Mouse (Mus musculus): ENCODE results near the gene Rimbp3. TPM values are rescaled to one million over a fixed set of nuclear protein-coding genes. Genes with fewer than 3 reads are reported as not detected.
"Not testable (repeated sequence)": the region's sequence is repeated elsewhere in the genome, so short reads cannot be mapped to it uniquely, and the experiment has no call there.

Rimbp3 gene
- not detected in 2 replicates for polyA plus RNA-seq (2012; ENCODE audit: insufficient read depth, insufficient read length, low replicate concordance, missing spikeins)

- no peak within 1 kb of the TSS for H3K27ac ChIP-seq (ENCODE audit: insufficient read depth, low read depth, low read length)
- H3K4me3 ChIP-seq (ENCODE audit: insufficient read depth, low read depth, low read length) = peak within 1 kb of the TSS; percentile 51
- TF ChIP-seq POLR2A (IDR thresholded peaks at IDR 0.05; ENCODE audit: insufficient read depth, low read depth, low read length) (no peak), CTCF (IDR thresholded peaks at IDR 0.05; ENCODE audit: insufficient read depth, low read depth, low read length) (peak; percentile 91)
- 1% methylated on average over 85 of the region's 85 CpGs for WGBS
- H3K4me1 ChIP-seq (ENCODE audit: control insufficient read depth, insufficient read depth, low read length) = peaks cover 23% of the 10 kb centered on the region
Observed at GRCm38 (mm10) chr16:17208389-17209361, at the start of gene Rimbp3. Gene Rimbp3 (plus strand): TSS chr16:17208603.

- H3K4me1 ChIP-seq (ENCODE audit: control insufficient read depth, insufficient read depth, low read length); H3K4me3 ChIP-seq (ENCODE audit: insufficient read depth, low read depth, low read length); H3K27ac ChIP-seq (ENCODE audit: insufficient read depth, low read depth, low read length): not testable (repeated sequence)
- WGBS = 98% methylated on average over 1 of the region's 1 CpGs
Observed at GRCm38 (mm10) chr16:17165478-17165877, 42.9 kb upstream of the Rimbp3 start.

DNA sequence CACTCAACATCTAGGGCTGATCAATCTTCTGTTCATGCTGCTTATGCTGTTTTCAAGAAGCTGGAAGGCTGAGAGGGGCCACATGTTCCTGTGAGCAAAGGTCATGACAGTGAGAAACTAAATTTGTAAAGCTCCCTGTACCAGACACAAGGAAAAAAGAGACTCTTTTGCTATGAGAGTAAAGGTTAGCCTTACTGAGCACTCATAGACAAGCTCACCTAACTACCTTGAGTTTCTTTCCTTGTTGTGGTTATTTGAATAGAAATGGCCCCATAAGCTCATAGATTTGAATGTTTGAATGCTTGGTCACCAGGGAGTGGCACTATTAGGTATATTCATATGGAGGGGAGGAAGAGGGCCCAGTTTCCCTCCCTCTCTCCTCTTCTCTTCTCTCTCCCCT is 41.2 kb upstream of the Rimbp3 start:
- no peak overlapping the region for H3K4me3 ChIP-seq (ENCODE audit: insufficient read depth, low read depth, low read length)
- no peak for TF ChIP-seq CTCF (IDR thresholded peaks at IDR 0.05; ENCODE audit: insufficient read depth, low read depth, low read length)
- TF ChIP-seq POLR2A (IDR thresholded peaks at IDR 0.05; ENCODE audit: insufficient read depth, low read depth, low read length) = no peak
- no peak overlapping the region for H3K27ac ChIP-seq (ENCODE audit: insufficient read depth, low read depth, low read length)
- H3K4me1 ChIP-seq (ENCODE audit: control insufficient read depth, insufficient read depth, low read length) = no peaks in the 10 kb centered on the region

GRCm38 (mm10) chr16:17168049-17168448 is 40.4 kb upstream of the Rimbp3 start:
- H3K27ac ChIP-seq (ENCODE audit: insufficient read depth, low read depth, low read length) = no peak overlapping the region
- no peak for TF ChIP-seq POLR2A (IDR thresholded peaks at IDR 0.05; ENCODE audit: insufficient read depth, low read depth, low read length)
- TF ChIP-seq CTCF (IDR thresholded peaks at IDR 0.05; ENCODE audit: insufficient read depth, low read depth, low read length) = no peak
- H3K4me3 ChIP-seq (ENCODE audit: insufficient read depth, low read depth, low read length) = no peak overlapping the region
- WGBS = 92% methylated on average over 5 of the region's 5 CpGs
- no peaks in the 10 kb centered on the region for H3K4me1 ChIP-seq (ENCODE audit: control insufficient read depth, insufficient read depth, low read length)

- 88% methylated on average over 2 of the region's 2 CpGs for WGBS
Observed at GRCm38 (mm10) chr16:17175765-17176164, 32.6 kb upstream of the Rimbp3 start.

GRCm38 (mm10) chr16:17177623-17178170 is 30.7 kb upstream of the Rimbp3 start:
- H3K4me3 ChIP-seq (ENCODE audit: insufficient read depth, low read depth, low read length) = no peak overlapping the region
- TF ChIP-seq CTCF (IDR thresholded peaks at IDR 0.05; ENCODE audit: insufficient read depth, low read depth, low read length) (no peak), POLR2A (IDR thresholded peaks at IDR 0.05; ENCODE audit: insufficient read depth, low read depth, low read length) (no peak)
- WGBS = 94% methylated on average over 1 of the region's 1 CpGs
- H3K27ac ChIP-seq (ENCODE audit: insufficient read depth, low read depth, low read length) = no peak overlapping the region
- no peaks in the 10 kb centered on the region for H3K4me1 ChIP-seq (ENCODE audit: control insufficient read depth, insufficient read depth, low read length)

More at GRCm38 (mm10) chr16:17175765-17176164, 32.6 kb upstream of the Rimbp3 start:
- Histone ChIP-seq H3K4me3 (ENCODE audit: insufficient read depth, low read depth, low read length) (no peak overlapping the region), H3K4me1 (ENCODE audit: control insufficient read depth, insufficient read depth, low read length) (no peaks in the 10 kb centered on the region), H3K27ac (ENCODE audit: insufficient read depth, low read depth, low read length) (no peak overlapping the region)
- no peak for TF ChIP-seq CTCF (IDR thresholded peaks at IDR 0.05; ENCODE audit: insufficient read depth, low read depth, low read length)
- no peak for TF ChIP-seq POLR2A (IDR thresholded peaks at IDR 0.05; ENCODE audit: insufficient read depth, low read depth, low read length)

DNA sequence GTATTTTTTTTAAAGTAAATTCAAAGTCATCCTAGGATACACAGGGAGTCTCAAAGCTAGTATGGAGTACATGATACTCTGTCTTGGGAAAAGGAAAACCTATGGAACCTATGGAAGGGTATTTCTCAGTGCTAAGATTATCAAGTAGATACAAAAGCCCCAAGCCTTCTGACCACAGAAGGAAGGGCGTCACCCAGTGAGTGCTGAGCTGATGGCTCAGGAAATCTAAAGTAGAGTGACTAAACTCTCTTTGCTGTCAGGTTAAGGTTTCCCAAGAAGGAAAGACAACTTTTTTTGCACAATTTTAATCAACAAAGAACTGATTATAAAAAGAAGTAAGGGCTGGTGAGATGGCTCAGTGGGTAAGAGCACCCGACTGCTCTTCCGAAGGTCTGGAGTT is 28.7 kb upstream of the Rimbp3 start:
- 96% methylated on average over 3 of the region's 3 CpGs for WGBS
- Histone ChIP-seq H3K4me1 (ENCODE audit: control insufficient read depth, insufficient read depth, low read length) (peaks cover 4% of the 10 kb centered on the region; the same call in 1 of the 2 replicates), H3K27ac (ENCODE audit: insufficient read depth, low read depth, low read length) (no peak overlapping the region), H3K4me3 (ENCODE audit: insufficient read depth, low read depth, low read length) (no peak overlapping the region)
- no peak for TF ChIP-seq CTCF (IDR thresholded peaks at IDR 0.05; ENCODE audit: insufficient read depth, low read depth, low read length)
- TF ChIP-seq POLR2A (IDR thresholded peaks at IDR 0.05; ENCODE audit: insufficient read depth, low read depth, low read length) = no peak

DNA sequence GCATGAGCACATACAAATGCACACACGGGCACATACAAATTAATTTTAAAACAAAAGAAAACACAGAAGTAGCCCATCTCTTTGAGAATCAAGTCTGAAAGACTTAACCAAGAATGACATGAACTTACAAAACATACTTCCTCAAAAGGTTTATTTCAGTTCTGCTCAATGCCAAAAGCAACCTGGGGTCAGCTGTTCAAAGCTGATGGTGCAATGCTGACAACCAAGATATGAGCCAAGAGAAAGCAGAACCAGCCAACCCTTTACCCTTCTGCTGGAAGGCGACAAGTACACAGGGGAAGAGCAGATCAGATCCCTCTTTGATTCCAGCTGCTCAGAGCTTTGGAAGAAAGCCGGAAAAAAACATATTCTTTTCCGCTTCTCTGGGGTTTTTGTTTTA is 27.0 kb upstream of the Rimbp3 start:
- TF ChIP-seq CTCF (IDR thresholded peaks at IDR 0.05; ENCODE audit: insufficient read depth, low read depth, low read length) (no peak), POLR2A (IDR thresholded peaks at IDR 0.05; ENCODE audit: insufficient read depth, low read depth, low read length) (no peak)
- H3K4me1 ChIP-seq (ENCODE audit: control insufficient read depth, insufficient read depth, low read length) = peaks cover 4% of the 10 kb centered on the region; the same call in 1 of the 2 replicates
- H3K27ac ChIP-seq (ENCODE audit: insufficient read depth, low read depth, low read length) = no peak overlapping the region
- WGBS = 66% methylated on average over 4 of the region's 4 CpGs
- no peak overlapping the region for H3K4me3 ChIP-seq (ENCODE audit: insufficient read depth, low read depth, low read length)

GRCm38 (mm10) chr16:17182136-17182535 is 26.3 kb upstream of the Rimbp3 start:
- 50% methylated on average over 2 of the region's 2 CpGs for WGBS
- Histone ChIP-seq H3K27ac (ENCODE audit: insufficient read depth, low read depth, low read length) (no peak overlapping the region), H3K4me3 (ENCODE audit: insufficient read depth, low read depth, low read length) (no peak overlapping the region), H3K4me1 (ENCODE audit: control insufficient read depth, insufficient read depth, low read length) (peaks cover 4% of the 10 kb centered on the region; the same call in 1 of the 2 replicates)
- TF ChIP-seq POLR2A (IDR thresholded peaks at IDR 0.05; ENCODE audit: insufficient read depth, low read depth, low read length) = no peak
- no peak for TF ChIP-seq CTCF (IDR thresholded peaks at IDR 0.05; ENCODE audit: insufficient read depth, low read depth, low read length)
